ENCODE assay signal across 21 mouse cellular contexts in the genomic region with DNA sequence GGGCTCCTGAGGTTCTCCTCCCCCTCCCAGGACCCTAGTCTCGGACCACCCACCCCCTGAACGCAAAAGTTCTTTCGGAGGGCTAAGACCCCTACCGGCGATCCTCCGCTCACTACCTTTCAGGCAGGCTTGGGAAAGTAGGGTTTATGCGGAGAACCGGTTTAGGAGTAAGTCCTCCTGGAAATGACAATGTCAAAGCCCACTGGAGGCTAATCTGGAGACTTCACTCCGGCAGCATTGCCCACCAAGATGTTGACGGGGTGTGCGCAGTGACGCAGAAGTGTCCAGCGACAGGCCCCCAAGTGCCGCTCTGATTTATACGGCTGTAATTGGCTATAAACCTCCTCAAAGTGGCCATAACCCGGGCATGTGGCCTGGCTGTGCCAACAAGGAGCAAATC. TPM values are rescaled to one million over a fixed set of nuclear protein-coding genes. Genes with fewer than 3 reads are reported as not detected.
DNase-seq lines count a peak whose midpoint lies in the region; ATAC-seq and TF ChIP-seq lines count a peak whose summit lies in the region.
"Had no signal": no experiment of that assay in that cellular context is flagged by ENCODE, and none has a peak within 500 bp of the region (broad histone marks: within the 10 kb centered on the region; RNA-seq: fewer than 3 reads in every experiment).

No protein-coding gene starts in this region.

- 0 out of 2 replicates have a peak, but pooled peaks cover 6% of the 10 kb centered on the region for H3K4me1 ChIP-seq in heart, embryonic 11.5 days (ENCODE audit: control insufficient read depth, insufficient read depth, low read length)
- H3K4me1 ChIP-seq in midbrain, embryonic 10.5 days, result peaks cover 28% of the 10 kb centered on the region
- peaks cover 7% of the 10 kb centered on the region; the same call in 1 of the 2 replicates for H3K4me1 ChIP-seq in midbrain, embryonic 16.5 days (ENCODE audit: control insufficient read depth, insufficient read depth, low read length)
- H3K4me1 ChIP-seq in intestine, postnatal 0 days (replicated peaks; ENCODE audit: control insufficient read depth, insufficient read depth, low read length), result no peaks in the 10 kb centered on the region
- peaks cover 26% of the 10 kb centered on the region for H3K4me1 ChIP-seq in stomach, embryonic 15.5 days

- TF ChIP-seq CTCF in intestine, postnatal 0 days (IDR thresholded peaks at IDR 0.05; ENCODE audit: low read depth), result no peak

- H3K9ac ChIP-seq in heart, embryonic 11.5 days (ENCODE audit: low read depth, low read length), result no peak overlapping the region
- H3K9ac ChIP-seq in midbrain, embryonic 16.5 days (ENCODE audit: low read depth, low read length), result no peak overlapping the region
- peak overlapping the region; percentile 94 for H3K9ac ChIP-seq in intestine, postnatal 0 days (ENCODE audit: low read depth, low read length)
- H3K9ac ChIP-seq in stomach, embryonic 15.5 days, result no peak overlapping the region
- H3K9ac ChIP-seq: embryonic facial prominence, embryonic 12.5 days; hindbrain, embryonic 15.5 days had no signal

- H3K4me2 ChIP-seq in heart, embryonic 11.5 days, result no peak overlapping the region
- H3K4me2 ChIP-seq in midbrain, embryonic 16.5 days (ENCODE audit: low read length), result no peak overlapping the region
- peak overlapping the region; percentile 69 for H3K4me2 ChIP-seq in intestine, postnatal 0 days (replicated peaks; ENCODE audit: low read depth)
- 0 out of 2 replicates have a peak overlapping the region, but pooled peaks have one; percentile 13 for H3K4me2 ChIP-seq in stomach, embryonic 15.5 days
- H3K4me2 ChIP-seq: hindbrain, embryonic 15.5 days had no signal

- 0% methylated on average over 16 of the region's 16 CpGs for WGBS in heart, embryonic 11.5 days (ENCODE audit: insufficient replicate concordance)
- 1% methylated on average over 16 of the region's 16 CpGs for WGBS in midbrain, embryonic 10.5 days
- under 1% methylated on average over 16 of the region's 16 CpGs for WGBS in midbrain, embryonic 16.5 days
- 1% methylated on average over 16 of the region's 16 CpGs for WGBS in intestine, postnatal 0 days
- WGBS in stomach, embryonic 15.5 days, result 1% methylated on average over 16 of the region's 16 CpGs

- H3K36me3 ChIP-seq in heart, embryonic 11.5 days (ENCODE audit: control insufficient read depth, insufficient read depth, low read length), result no peaks in the 10 kb centered on the region
- no peaks in the 10 kb centered on the region for H3K36me3 ChIP-seq in midbrain, embryonic 10.5 days
- H3K36me3 ChIP-seq in midbrain, embryonic 16.5 days (ENCODE audit: control insufficient read depth, insufficient read depth, low read length), result no peaks in the 10 kb centered on the region
- peaks cover 8% of the 10 kb centered on the region; the same call in 1 of the 2 replicates for H3K36me3 ChIP-seq in intestine, postnatal 0 days (ENCODE audit: control insufficient read depth, insufficient read depth)
- no peaks in the 10 kb centered on the region for H3K36me3 ChIP-seq in stomach, embryonic 15.5 days
- H3K36me3 ChIP-seq: embryonic facial prominence, embryonic 12.5 days; G1E; hindbrain, embryonic 15.5 days had no signal

- H3K9me3 ChIP-seq in heart, embryonic 11.5 days (replicated peaks; ENCODE audit: control insufficient read depth, low read length), result no peaks in the 10 kb centered on the region
- no peaks in the 10 kb centered on the region for H3K9me3 ChIP-seq in midbrain, embryonic 10.5 days (replicated peaks)
- no peaks in the 10 kb centered on the region for H3K9me3 ChIP-seq in midbrain, embryonic 16.5 days (replicated peaks; ENCODE audit: control insufficient read depth, low read length, poor library complexity, severe bottlenecking)
- H3K9me3 ChIP-seq in intestine, postnatal 0 days (ENCODE audit: control insufficient read depth), result no peaks in the 10 kb centered on the region
- no peaks in the 10 kb centered on the region for H3K9me3 ChIP-seq in stomach, embryonic 15.5 days
- H3K9me3 ChIP-seq: embryonic facial prominence, embryonic 12.5 days; hindbrain, embryonic 15.5 days had no signal

- DNase-seq in heart, adult 18-20 months, result no peak
- peak; percentile 44 for DNase-seq in midbrain, embryonic 10.5 days (ENCODE audit: low spot score)
- no peak for DNase-seq in frontal cortex, postnatal 25 days (ENCODE audit: low spot score in 2 of 2)
- DNase-seq: adrenal gland, adult 8-10 months; cerebellum, adult 8-10 months; heart, adult 11 months; lung, adult 2 months; right cerebral cortex, postnatal 14 days; thymus, postnatal 4 days had no signal

- H3K27ac ChIP-seq in heart, embryonic 11.5 days (ENCODE audit: low read depth, low read length), result no peak overlapping the region
- H3K27ac ChIP-seq in midbrain, embryonic 10.5 days (replicated peaks), result no peak overlapping the region
- H3K27ac ChIP-seq in midbrain, embryonic 16.5 days (ENCODE audit: low read length), result no peak overlapping the region
- peak overlapping the region; percentile 90 for H3K27ac ChIP-seq in intestine, postnatal 0 days (ENCODE audit: low read depth, low read length)
- no peak overlapping the region for H3K27ac ChIP-seq in stomach, embryonic 15.5 days
- H3K27ac ChIP-seq: embryonic facial prominence, embryonic 12.5 days; hindbrain, embryonic 15.5 days had no signal

- ATAC-seq in heart, embryonic 11.5 days (replicated peaks; ENCODE audit: insufficient number of reproducible peaks, low FRiP score, low TSS enrichment), result no peak
- no peak for ATAC-seq in midbrain, embryonic 16.5 days
- no peak for ATAC-seq in intestine, postnatal 0 days
- no peak for ATAC-seq in stomach, embryonic 15.5 days (ENCODE audit: insufficient read depth, low FRiP score, low read depth)

- peaks cover 99% of the 10 kb centered on the region for H3K27me3 ChIP-seq in heart, embryonic 11.5 days (ENCODE audit: control insufficient read depth, insufficient read depth, low read length)
- peaks cover 100% of the 10 kb centered on the region for H3K27me3 ChIP-seq in midbrain, embryonic 10.5 days (ENCODE audit: low read depth, poor library complexity, severe bottlenecking)
- H3K27me3 ChIP-seq in midbrain, embryonic 16.5 days (ENCODE audit: control insufficient read depth, insufficient read depth, low read depth, low read length), result peaks cover 89% of the 10 kb centered on the region
- H3K27me3 ChIP-seq in intestine, postnatal 0 days (replicated peaks; ENCODE audit: control insufficient read depth, insufficient read depth, low read length), result peaks cover 18% of the 10 kb centered on the region; the same call in 1 of the 2 replicates
- peaks cover 96% of the 10 kb centered on the region for H3K27me3 ChIP-seq in stomach, embryonic 15.5 days (replicated peaks)

- H3K4me3 ChIP-seq in heart, embryonic 11.5 days (ENCODE audit: low read depth, low read length), result 0 out of 2 replicates have a peak overlapping the region, but pooled peaks have one; percentile 4
- H3K4me3 ChIP-seq in midbrain, embryonic 10.5 days, result no peak overlapping the region
- H3K4me3 ChIP-seq in midbrain, embryonic 16.5 days (ENCODE audit: low read depth, low read length), result no peak overlapping the region
- H3K4me3 ChIP-seq in intestine, postnatal 0 days (ENCODE audit: low read depth, low read length), result peak overlapping the region; percentile 74
- peak overlapping the region; percentile 36 for H3K4me3 ChIP-seq in stomach, embryonic 15.5 days (replicated peaks)
- H3K4me3 ChIP-seq: embryonic facial prominence, embryonic 12.5 days; hindbrain, embryonic 15.5 days; myocyte had no signal

RNA-seq across cellular contexts. Expression of a gene that starts 1.9 kb away (rescaled TPM):
- polyA plus RNA-seq in heart, embryonic 11.5 days (2014; fragmentation: Nextera tagmentation; extraction: Ambion mirVana), result not detected in 2 replicates
- total RNA-seq in heart, adult 18-20 months (2021), result not detected
- not detected in 2 replicates for polyA plus RNA-seq in midbrain, embryonic 10.5 days (2016; fragmentation: Nextera tagmentation; extraction: Ambion mirVana)
- polyA plus RNA-seq in midbrain, embryonic 16.5 days (2015; fragmentation: Nextera tagmentation; extraction: Ambion mirVana), result not detected in 2 replicates
- polyA plus RNA-seq in intestine, postnatal 0 days (2015; fragmentation: Nextera tagmentation; extraction: Ambion mirVana), result 35.0 and 38.9 TPM in 2 replicates
- polyA plus RNA-seq in stomach, embryonic 15.5 days (2015; fragmentation: Nextera tagmentation; extraction: Ambion mirVana), result 8.1 and 9.8 TPM in 2 replicates
- total RNA-seq: adrenal gland, adult 8-10 months; G1E; layer of hippocampus, postnatal 10 days; left cerebral cortex, postnatal 25 days had no signal
- polyA plus RNA-seq: embryonic facial prominence, embryonic 12.5 days; forebrain, embryonic 11.5 days; G1E; hindbrain, embryonic 15.5 days; kidney, embryonic 16.5 days; lung, adult 2 months; myocyte had no signal

RNA-seq across cellular contexts. Expression of a gene that starts 17.1 kb away (rescaled TPM):
- not detected in 2 replicates for polyA plus RNA-seq in heart, embryonic 11.5 days (2014; fragmentation: Nextera tagmentation; extraction: Ambion mirVana)
- total RNA-seq in heart, adult 18-20 months (2021), result not detected
- not detected in 2 replicates for polyA plus RNA-seq in midbrain, embryonic 10.5 days (2016; fragmentation: Nextera tagmentation; extraction: Ambion mirVana)
- not detected in 2 replicates for polyA plus RNA-seq in midbrain, embryonic 16.5 days (2015; fragmentation: Nextera tagmentation; extraction: Ambion mirVana)
- 0.95 and 1.1 TPM in 2 replicates for polyA plus RNA-seq in intestine, postnatal 0 days (2015; fragmentation: Nextera tagmentation; extraction: Ambion mirVana)
- polyA plus RNA-seq in stomach, embryonic 15.5 days (2015; fragmentation: Nextera tagmentation; extraction: Ambion mirVana), result 0.41 and 0.71 TPM in 2 replicates
- total RNA-seq: G1E; layer of hippocampus, postnatal 10 days; left cerebral cortex, postnatal 25 days had no signal
- polyA plus RNA-seq: embryonic facial prominence, embryonic 12.5 days; forebrain, embryonic 11.5 days; G1E; hindbrain, embryonic 15.5 days; kidney, embryonic 16.5 days; lung, adult 2 months; myocyte had no signal

RNA-seq across cellular contexts. Expression of a gene that starts 35.4 kb away (rescaled TPM):
- not detected in 2 replicates for polyA plus RNA-seq in heart, embryonic 11.5 days (2014; fragmentation: Nextera tagmentation; extraction: Ambion mirVana)
- not detected for total RNA-seq in heart, adult 18-20 months (2021)
- not detected in 2 replicates for polyA plus RNA-seq in midbrain, embryonic 10.5 days (2016; fragmentation: Nextera tagmentation; extraction: Ambion mirVana)
- not detected in 2 replicates for polyA plus RNA-seq in midbrain, embryonic 16.5 days (2015; fragmentation: Nextera tagmentation; extraction: Ambion mirVana)
- 6.7 and 9.2 TPM in 2 replicates for polyA plus RNA-seq in intestine, postnatal 0 days (2015; fragmentation: Nextera tagmentation; extraction: Ambion mirVana)
- 10.0 and 14.0 TPM in 2 replicates for polyA plus RNA-seq in stomach, embryonic 15.5 days (2015; fragmentation: Nextera tagmentation; extraction: Ambion mirVana)
- total RNA-seq: adrenal gland, adult 8-10 months; G1E; layer of hippocampus, postnatal 10 days; left cerebral cortex, postnatal 25 days had no signal
- polyA plus RNA-seq: embryonic facial prominence, embryonic 12.5 days; forebrain, embryonic 11.5 days; G1E; hindbrain, embryonic 15.5 days; kidney, embryonic 16.5 days; lung, adult 2 months; myocyte had no signal

Comparison
In these comparisons a context has a peak if more than half of its experiments do, and no peak if none do; other contexts are left out.
1. H3K4me2 ChIP-seq: peak in intestine, postnatal 0 days (single experiment) and stomach, embryonic 15.5 days (single experiment); none in heart, embryonic 11.5 days (single experiment) and midbrain, embryonic 16.5 days (single experiment).
2. H3K4me3 ChIP-seq: peak in heart, embryonic 11.5 days (single experiment), intestine, postnatal 0 days (single experiment) and stomach, embryonic 15.5 days (single experiment); none in midbrain, embryonic 10.5 days (single experiment) and midbrain, embryonic 16.5 days (single experiment).